Comparison of ENCODE assay signal across 20 mouse cellular contexts in the genomic region with DNA sequence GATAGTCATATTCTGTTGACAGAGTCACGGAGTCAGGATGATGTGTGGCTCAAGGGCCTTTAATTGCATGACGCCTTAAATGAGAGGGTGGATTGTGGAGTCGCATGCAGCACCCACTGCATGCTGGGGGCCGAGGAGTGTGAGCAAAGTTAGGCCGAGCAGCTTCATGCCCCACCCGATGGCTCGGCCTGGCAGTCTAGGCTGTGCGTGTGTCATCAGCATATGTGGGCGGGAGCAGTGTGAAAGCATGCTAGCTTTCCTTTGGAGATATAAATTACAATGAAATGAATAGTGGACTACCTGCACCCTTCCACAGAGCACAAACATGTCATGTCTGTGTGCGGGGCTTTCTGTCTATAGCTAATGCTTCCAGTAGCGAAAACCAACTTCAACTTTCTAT.
A peak's percentile ranks its signal among the peaks of the same experiment; 100 is the strongest.
DNase-seq lines count a peak whose midpoint lies in the region; ATAC-seq and TF ChIP-seq lines count a peak whose summit lies in the region.
"Had no signal": no experiment of that assay in that cellular context is flagged by ENCODE, and none has a peak within 500 bp of the region (broad histone marks: within the 10 kb centered on the region; RNA-seq: fewer than 3 reads in every experiment).

No protein-coding gene starts in this region.

- DNase-seq in heart, embryonic 10.5 days (ENCODE audit: low spot score): no peak
- no peak for DNase-seq in midbrain, postnatal 0 days (ENCODE audit: low spot score)
- DNase-seq in MN1 (ENCODE audit: low spot score): peak; percentile 39
- no peak for DNase-seq in urinary bladder, postnatal 14 days (ENCODE audit: low spot score)
- DNase-seq in spleen, postnatal 4 days (ENCODE audit: low spot score in 2 of 2): no peak
- DNase-seq: adrenal gland, postnatal 10 days; cerebellum, adult 9-10 months; heart, adult 2 months; kidney, adult 11 months; kidney, postnatal 36 days; lung, postnatal 14 days; thymus, adult 2 months had no signal

- H3ac ChIP-seq in myocyte (ENCODE audit: control insufficient read depth, insufficient read length): no peak overlapping the region

- no peaks in the 10 kb centered on the region for H3K79me2 ChIP-seq in myocyte (ENCODE audit: control insufficient read depth, insufficient read depth)

- ATAC-seq in heart, embryonic 12.5 days (ENCODE audit: insufficient number of reproducible peaks, low FRiP score): no peak
- 0 out of 2 replicates have a peak, but pooled peaks have one; percentile 11 for ATAC-seq in midbrain, embryonic 16.5 days
- ATAC-seq in midbrain, postnatal 0 days (ENCODE audit: low FRiP score): no peak

- peak; percentile 44 for TF ChIP-seq POLR2A in myocyte (IDR thresholded peaks at IDR 0.05; ENCODE audit: insufficient read length, low read depth)

- TF ChIP-seq CTCF in midbrain, postnatal 0 days (IDR thresholded peaks at IDR 0.05): no peak

- 67% methylated on average over 11 of the region's 11 CpGs for WGBS in heart, embryonic 12.5 days
- WGBS in heart, embryonic 10.5 days: 79% methylated on average over 11 of the region's 11 CpGs
- WGBS in midbrain, embryonic 16.5 days: 94% methylated on average over 11 of the region's 11 CpGs
- WGBS in midbrain, postnatal 0 days: 93% methylated on average over 11 of the region's 11 CpGs

- no peaks in the 10 kb centered on the region for H3K9me3 ChIP-seq in heart, embryonic 12.5 days (replicated peaks)
- no peaks in the 10 kb centered on the region for H3K9me3 ChIP-seq in heart, embryonic 10.5 days
- no peaks in the 10 kb centered on the region for H3K9me3 ChIP-seq in midbrain, embryonic 16.5 days (replicated peaks; ENCODE audit: control insufficient read depth, low read length, poor library complexity, severe bottlenecking)
- H3K9me3 ChIP-seq in midbrain, postnatal 0 days (ENCODE audit: low read length): no peaks in the 10 kb centered on the region
- H3K9me3 ChIP-seq: hindbrain, embryonic 13.5 days; limb, embryonic 12.5 days; liver, embryonic 15.5 days; midbrain, embryonic 10.5 days had no signal

- no peaks in the 10 kb centered on the region for H3K36me3 ChIP-seq in heart, embryonic 12.5 days
- no peaks in the 10 kb centered on the region for H3K36me3 ChIP-seq in heart, embryonic 10.5 days
- no peaks in the 10 kb centered on the region for H3K36me3 ChIP-seq in midbrain, embryonic 16.5 days (ENCODE audit: control insufficient read depth, insufficient read depth, low read length)
- no peaks in the 10 kb centered on the region for H3K36me3 ChIP-seq in midbrain, postnatal 0 days (ENCODE audit: insufficient read depth, low read length)
- no peaks in the 10 kb centered on the region for H3K36me3 ChIP-seq in myocyte (ENCODE audit: control insufficient read depth, insufficient read depth)
- H3K36me3 ChIP-seq: hindbrain, embryonic 13.5 days; limb, embryonic 12.5 days; liver, embryonic 15.5 days; midbrain, embryonic 10.5 days had no signal

- no peaks in the 10 kb centered on the region for H3K27me3 ChIP-seq in heart, embryonic 12.5 days (replicated peaks)
- H3K27me3 ChIP-seq in heart, embryonic 10.5 days (ENCODE audit: insufficient read depth, poor library complexity, severe bottlenecking): no peaks in the 10 kb centered on the region
- no peaks in the 10 kb centered on the region for H3K27me3 ChIP-seq in midbrain, embryonic 16.5 days (ENCODE audit: control insufficient read depth, insufficient read depth, low read depth, low read length)
- no peaks in the 10 kb centered on the region for H3K27me3 ChIP-seq in midbrain, postnatal 0 days (ENCODE audit: insufficient read depth, low read length)
- H3K27me3 ChIP-seq in myocyte (ENCODE audit: control insufficient read depth, insufficient read depth, insufficient read length): no peaks in the 10 kb centered on the region
- H3K27me3 ChIP-seq: CH12.LX; hindbrain, embryonic 13.5 days; limb, embryonic 12.5 days; liver, embryonic 15.5 days had no signal

- H3K27ac ChIP-seq in heart, embryonic 12.5 days (ENCODE audit: poor library complexity, severe bottlenecking): 0 out of 2 replicates have a peak overlapping the region, but pooled peaks have one; percentile 27
- no peak overlapping the region for H3K27ac ChIP-seq in heart, embryonic 10.5 days
- no peak overlapping the region for H3K27ac ChIP-seq in midbrain, embryonic 16.5 days (ENCODE audit: low read length)
- no peak overlapping the region for H3K27ac ChIP-seq in midbrain, postnatal 0 days (ENCODE audit: low read depth, low read length)
- H3K27ac ChIP-seq: heart, adult 2 months; hindbrain, embryonic 13.5 days; limb, embryonic 12.5 days; liver, embryonic 15.5 days; midbrain, embryonic 10.5 days had no signal

- H3K4me2 ChIP-seq in heart, embryonic 12.5 days: no peak overlapping the region
- H3K4me2 ChIP-seq in midbrain, embryonic 16.5 days (ENCODE audit: low read length): no peak overlapping the region
- no peak overlapping the region for H3K4me2 ChIP-seq in midbrain, postnatal 0 days (ENCODE audit: low read depth, low read length, poor library complexity, severe bottlenecking)
- peak overlapping the region; percentile 68 for H3K4me2 ChIP-seq in myocyte (ENCODE audit: low read depth)
- H3K4me2 ChIP-seq: hindbrain, embryonic 13.5 days; limb, embryonic 12.5 days; liver, embryonic 15.5 days had no signal

- H3K4me1 ChIP-seq in heart, embryonic 12.5 days (replicated peaks): peaks cover 21% of the 10 kb centered on the region
- peaks cover 30% of the 10 kb centered on the region for H3K4me1 ChIP-seq in heart, embryonic 10.5 days
- peaks cover 1% of the 10 kb centered on the region; the same call in 1 of the 2 replicates for H3K4me1 ChIP-seq in midbrain, embryonic 16.5 days (ENCODE audit: control insufficient read depth, insufficient read depth, low read length)
- no peaks in the 10 kb centered on the region for H3K4me1 ChIP-seq in midbrain, postnatal 0 days (ENCODE audit: insufficient read depth, low read length)

- no peak overlapping the region for H3K4me3 ChIP-seq in heart, embryonic 12.5 days
- H3K4me3 ChIP-seq in heart, embryonic 10.5 days: no peak overlapping the region
- H3K4me3 ChIP-seq in midbrain, embryonic 16.5 days (ENCODE audit: low read depth, low read length): no peak overlapping the region
- no peak overlapping the region for H3K4me3 ChIP-seq in midbrain, postnatal 0 days (ENCODE audit: low read depth, low read length)
- H3K4me3 ChIP-seq in myocyte: no peak overlapping the region
- H3K4me3 ChIP-seq: heart, adult 2 months; hindbrain, embryonic 13.5 days; limb, embryonic 12.5 days; liver, embryonic 15.5 days; midbrain, embryonic 10.5 days had no signal

- H3K9ac ChIP-seq in heart, embryonic 12.5 days: no peak overlapping the region
- H3K9ac ChIP-seq in midbrain, embryonic 16.5 days (ENCODE audit: low read depth, low read length): no peak overlapping the region
- H3K9ac ChIP-seq in midbrain, postnatal 0 days (replicated peaks; ENCODE audit: low read length, poor library complexity, severe bottlenecking): no peak overlapping the region
- H3K9ac ChIP-seq: hindbrain, embryonic 13.5 days; limb, embryonic 12.5 days; liver, embryonic 15.5 days had no signal

TF ChIP-seq in myocyte, 11 proteins besides CTCF, POLR2A, EP300 and RAD21:
- no peak for TF ChIP-seq MYOG (IDR thresholded peaks at IDR 0.05; ENCODE audit: control insufficient read depth in 1 of 3, insufficient read depth in 1 of 3, insufficient read length in 2 of 3, low read depth in 2 of 3)
- TF ChIP-seq CEBPB (IDR thresholded peaks at IDR 0.05; ENCODE audit: insufficient read depth, poor library complexity, severe bottlenecking): no peak
- no peak for TF ChIP-seq TCF3 (IDR thresholded peaks at IDR 0.05; ENCODE audit: insufficient read length, low read depth)
- peak; percentile 39 for TF ChIP-seq MAX (IDR thresholded peaks at IDR 0.05; ENCODE audit: low read depth)
- peak; percentile 45 for TF ChIP-seq POLR2AphosphoS2 (IDR thresholded peaks at IDR 0.05; ENCODE audit: insufficient read length, low read depth)
